Mouse (Mus musculus) gastrocnemius, adult 2 months (tissue): ENCODE measurements around the gene Npas2. TPM values are rescaled to one million over a fixed set of nuclear protein-coding genes. Genes with fewer than 3 reads are reported as not detected.
A peak's percentile ranks its signal among the peaks of the same experiment; 100 is the strongest.

Source experiments
- DNase-seq: peaks from one replicate; pipeline ENCODE4 v3.0.0; 2022
- H3K27ac ChIP-seq: fragments of 200-600 bp; 2 replicates; pipeline ENCODE4 v1.8.1; 2022; ENCODE audit warnings: mild to moderate bottlenecking
- H3K4me3 ChIP-seq: fragments of 200-600 bp; 2 replicates; pipeline ENCODE4 v1.8.1; 2022; ENCODE audit warnings: mild to moderate bottlenecking, moderate library complexity
- CTCF ChIP-seq: fragments of 200-600 bp; IDR thresholded peaks from 2 replicates; pipeline ENCODE4 v1.8.1; 2022; ENCODE audit warnings: antibody characterized with exemption, mild to moderate bottlenecking, moderate library complexity
- intact Hi-C: fragments of 180-260 bp; cut with DNase I; formaldehyde crosslinking; loops from one replicate; pipeline ENCODE4 v1.15.1; 2025
- total RNA-seq, 2 experiments: library from RNA; stranded (reverse); gene quantifications; 2 replicates each; pipeline ENCODE4 v1.2.3; 2021

The Npas2 gene
- total RNA-seq, 2 experiments from 2014 or later: 0.51 to 4.4 TPM

- intact Hi-C loops: no loop called here
- H3K4me3 ChIP-seq: no peak overlapping the region
- no peak for TF ChIP-seq CTCF
- no peak for DNase-seq
- H3K27ac ChIP-seq: no peak overlapping the region
Observed at GRCm38 (mm10) chr1:39376726-39377240, 183.3 kb downstream of the Npas2 start.

- Histone ChIP-seq H3K27ac (no peak overlapping the region), H3K4me3 (no peak overlapping the region)
- no peak for TF ChIP-seq CTCF
- intact Hi-C loops: no loop called here
- DNase-seq: no peak
Observed at GRCm38 (mm10) chr1:39378540-39378939, 185.0 kb downstream of the Npas2 start.

DNA sequence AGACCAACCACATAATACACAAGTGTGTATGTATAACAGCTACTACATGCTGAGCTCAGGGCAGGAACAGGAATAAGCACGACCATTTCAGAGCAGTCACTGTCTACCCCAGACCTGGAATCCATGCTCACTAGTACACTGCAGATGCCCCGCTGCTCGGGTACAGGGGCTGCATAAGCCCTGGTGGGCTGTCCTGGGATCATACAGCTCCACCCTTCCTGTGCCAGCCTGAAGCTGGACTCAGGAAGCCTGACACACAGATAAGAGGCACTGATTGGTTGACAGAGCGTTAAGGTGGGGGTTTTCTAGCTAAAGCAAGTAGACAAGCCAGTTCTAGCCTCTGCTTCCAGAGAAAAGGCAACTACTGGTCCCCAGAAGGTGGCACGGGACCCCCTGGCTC lies 185.5 kb downstream of the Npas2 start:
- no peak for DNase-seq
- TF ChIP-seq CTCF: no peak
- intact Hi-C loops: no loop called here
- Histone ChIP-seq H3K27ac (no peak overlapping the region), H3K4me3 (no peak overlapping the region)

DNA sequence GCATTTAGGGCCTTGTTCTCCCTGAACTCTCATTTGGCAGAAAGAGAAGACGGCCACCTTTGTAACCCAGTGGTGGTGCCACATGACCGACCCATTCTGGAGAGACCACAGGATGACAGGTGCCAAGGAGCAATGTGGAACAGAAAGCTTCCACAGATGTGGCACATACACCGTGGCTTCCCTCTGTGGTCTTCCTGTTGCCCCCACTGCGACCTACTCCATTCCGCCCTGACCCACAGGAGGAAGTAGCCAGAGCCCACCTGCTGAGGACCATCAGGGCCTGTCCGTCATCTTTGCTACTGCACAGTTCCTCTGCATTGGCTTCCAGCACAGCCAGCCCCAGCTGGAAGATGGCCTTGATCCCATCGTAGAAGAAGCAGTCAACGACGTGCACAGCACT lies 187.5 kb downstream of the Npas2 start:
- Histone ChIP-seq H3K27ac (no peak overlapping the region), H3K4me3 (no peak overlapping the region)
- DNase-seq: no peak
- intact Hi-C loops: no loop called here
- TF ChIP-seq CTCF: no peak

GRCm38 (mm10) chr1:39384914-39385313 lies 191.4 kb downstream of the Npas2 start:
- intact Hi-C loops: no loop called here
- no peak for DNase-seq
- no peak overlapping the region for H3K4me3 ChIP-seq
- no peak overlapping the region for H3K27ac ChIP-seq
- TF ChIP-seq CTCF: no peak

GRCm38 (mm10) chr1:39386456-39386855 lies 192.9 kb downstream of the Npas2 start:
- intact Hi-C loops: no loop called here
- no peak overlapping the region for H3K27ac ChIP-seq
- no peak for DNase-seq
- H3K4me3 ChIP-seq: no peak overlapping the region
- TF ChIP-seq CTCF: no peak

- H3K4me3 ChIP-seq: no peak overlapping the region
- DNase-seq: peak; percentile 50
- intact Hi-C loops: no loop called here
- no peak for TF ChIP-seq CTCF
- peak overlapping the region; percentile 39 for H3K27ac ChIP-seq
Observed at GRCm38 (mm10) chr1:39387497-39387896, 194.0 kb downstream of the Npas2 start.

GRCm38 (mm10) chr1:39388163-39388562 lies 194.6 kb downstream of the Npas2 start:
- TF ChIP-seq CTCF: no peak
- intact Hi-C loops: no loop called here
- no peak for DNase-seq
- peak overlapping the region; percentile 39; the same call in 1 of the 2 replicates for H3K27ac ChIP-seq
- no peak overlapping the region for H3K4me3 ChIP-seq

DNA sequence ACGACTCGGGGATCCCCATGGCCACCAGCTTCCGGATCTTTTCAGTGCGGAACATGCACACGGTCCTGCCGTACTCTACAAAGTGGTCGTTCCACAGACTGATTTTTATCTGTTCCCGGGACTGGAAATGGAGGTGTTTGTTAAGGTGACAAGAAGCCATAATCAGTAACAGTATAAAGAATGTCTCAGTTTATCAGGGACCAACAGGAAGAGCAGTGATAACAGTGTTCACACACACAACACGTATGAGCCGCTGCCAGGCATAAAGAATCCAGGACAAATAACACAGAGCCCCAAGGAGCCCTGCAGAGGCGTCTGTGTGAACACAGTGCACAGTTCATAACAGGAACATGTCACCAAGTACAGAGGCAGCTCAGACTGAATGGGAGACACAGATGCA lies 195.8 kb downstream of the Npas2 start:
- no peak for DNase-seq
- no peak overlapping the region for H3K4me3 ChIP-seq
- no peak for TF ChIP-seq CTCF
- intact Hi-C loops: no loop called here
- H3K27ac ChIP-seq: no peak overlapping the region

DNA sequence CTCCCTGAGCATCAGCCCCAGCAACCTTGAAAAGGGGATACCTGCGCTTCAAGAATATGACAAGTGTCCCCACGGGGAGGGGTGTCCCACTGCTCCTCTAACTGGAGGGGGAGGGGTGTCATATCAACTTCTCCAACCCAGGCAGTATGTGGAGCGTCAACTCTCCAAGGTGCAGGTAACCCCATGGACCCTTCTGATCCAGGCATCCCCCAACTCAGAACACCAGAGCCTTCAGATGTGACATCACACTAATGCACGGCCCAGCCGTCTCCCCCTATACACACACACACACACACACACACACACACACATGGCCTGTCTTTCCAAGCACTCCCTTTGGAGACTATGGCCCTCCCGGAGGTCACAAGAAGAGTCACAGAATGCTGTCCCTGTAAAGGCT lies 198.1 kb downstream of the Npas2 start:
- intact Hi-C loops: loop anchor here (2.0 kb wide), 2 partner anchors 113 to 131 kb away; no protein-coding TSS in a partner anchor
- DNase-seq: no peak
- TF ChIP-seq CTCF: no peak
- Histone ChIP-seq H3K4me3 (no peak overlapping the region), H3K27ac (no peak overlapping the region)

DNA sequence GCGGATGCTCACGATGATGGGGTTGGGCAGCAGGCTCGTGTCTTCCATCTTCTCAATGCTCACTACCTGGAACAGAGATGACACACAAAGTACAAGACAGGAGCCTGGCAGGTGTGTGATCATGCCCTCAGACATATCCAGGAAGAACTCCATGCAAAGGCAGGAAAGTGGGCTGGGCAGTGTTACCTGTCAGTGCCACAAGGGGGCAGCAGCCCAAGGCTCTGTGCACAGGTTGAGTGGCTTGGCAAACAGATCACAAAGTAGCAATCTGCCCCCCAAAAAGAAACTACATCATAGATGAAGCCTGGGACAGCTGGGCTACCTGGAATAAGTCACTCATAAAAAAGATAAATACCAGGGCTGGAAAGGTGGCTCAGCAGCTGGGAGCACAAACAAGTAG lies 198.7 kb downstream of the Npas2 start:
- intact Hi-C loops: loop anchor here (2.0 kb wide), 2 partner anchors 113 to 131 kb away; no protein-coding TSS in a partner anchor
- no peak overlapping the region for H3K4me3 ChIP-seq
- no peak overlapping the region; the same call in 1 of the 2 replicates for H3K27ac ChIP-seq
- peak; percentile 97 for TF ChIP-seq CTCF
- peak; percentile 79 for DNase-seq

- TF ChIP-seq CTCF: no peak
- Histone ChIP-seq H3K4me3 (no peak overlapping the region), H3K27ac (peak overlapping the region; percentile 78)
- DNase-seq: no peak
- intact Hi-C loops: loop anchor here (2.0 kb wide), 2 partner anchors 111 to 129 kb away; no protein-coding TSS in a partner anchor
Observed at GRCm38 (mm10) chr1:39393217-39393867, 199.8 kb downstream of the Npas2 start.

DNA sequence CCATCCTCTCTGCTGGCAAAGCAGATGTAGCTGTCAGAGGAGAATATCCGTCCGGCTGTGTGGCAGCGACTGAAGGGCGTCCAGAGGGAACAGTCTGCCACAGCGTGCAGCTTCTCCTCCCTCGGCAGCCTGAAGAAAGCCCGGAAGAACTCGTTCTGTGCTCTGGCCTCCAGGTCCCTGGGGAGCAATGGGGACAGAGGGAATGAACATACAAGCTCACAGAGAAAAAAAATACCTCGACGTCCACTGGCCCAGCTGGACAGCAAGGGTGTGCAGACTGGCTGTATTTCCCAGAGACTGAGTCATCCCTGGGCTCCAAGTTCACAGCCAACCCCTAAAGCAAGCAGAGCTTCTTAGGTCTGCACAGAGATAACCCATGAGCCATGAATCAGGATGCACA lies 200.6 kb downstream of the Npas2 start:
- H3K27ac ChIP-seq: peak overlapping the region; percentile 78
- DNase-seq: peak; percentile 61
- intact Hi-C loops: no loop called here
- H3K4me3 ChIP-seq: no peak overlapping the region
- no peak for TF ChIP-seq CTCF

DNA sequence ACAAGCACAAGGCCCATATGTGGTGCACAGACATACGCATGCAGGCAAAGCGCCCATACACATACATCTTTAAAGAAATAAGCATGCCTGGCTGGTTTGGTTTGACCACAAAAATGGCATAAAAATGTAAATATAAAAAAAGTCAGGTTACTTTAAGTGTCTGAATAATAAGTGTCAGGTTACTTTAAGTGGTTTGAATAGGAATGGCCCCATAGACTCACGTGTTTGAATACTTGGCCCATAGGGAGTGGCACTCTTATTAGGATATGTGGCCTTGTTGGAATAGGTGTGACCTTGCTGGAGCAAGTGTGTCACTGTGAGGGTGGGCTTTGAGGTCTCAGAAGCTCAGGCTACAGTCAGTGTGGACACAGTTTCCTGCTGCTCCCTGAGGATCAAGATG lies 201.1 kb downstream of the Npas2 start:
- no peak for TF ChIP-seq CTCF

More for the DNA sequence above, 201.1 kb downstream of the Npas2 start:
- Histone ChIP-seq H3K27ac (peak overlapping the region; percentile 78), H3K4me3 (no peak overlapping the region)
- DNase-seq: no peak
- intact Hi-C loops: no loop called here
